Mouse (Mus musculus) G1E (cell line): Measurements from ENCODE around the gene Crip3. TPM values are rescaled to one million over a fixed set of nuclear protein-coding genes. Genes with fewer than 3 reads are reported as not detected.

ENCODE experiments used
- ATAC-seq: 2 replicates; pipeline ENCODE4 v1.8.0; 2016; ENCODE audit warnings: mild to moderate bottlenecking; ENCODE audit not compliant: insufficient number of reproducible peaks, poor library complexity, low FRiP score, severe bottlenecking; ENCODE audit errors: extremely low read depth
- DNase-seq: peaks from one replicate; pipeline ENCODE4 v3.0.0; 2012; ENCODE audit warnings: low spot score
- H3K27me3 ChIP-seq: 2 replicates; pipeline ENCODE4 v1.6.1; 2012; ENCODE audit warnings: mild to moderate bottlenecking, low read length, inconsistent platforms; ENCODE audit not compliant: insufficient read depth
- H3K36me3 ChIP-seq: replicated peaks from 2 replicates; pipeline ENCODE3; 2012; ENCODE audit warnings: mild to moderate bottlenecking, inconsistent platforms
- H3K4me1 ChIP-seq: 2 replicates; pipeline ENCODE4 v1.6.1; 2012; ENCODE audit warnings: low read depth, low read length, inconsistent platforms, mixed read lengths; ENCODE audit not compliant: insufficient read depth
- H3K4me3 ChIP-seq: 2 replicates; pipeline ENCODE4 v1.5.1; 2012; ENCODE audit warnings: low read depth, mild to moderate bottlenecking, inconsistent platforms, low read length, moderate library complexity, mixed read lengths
- H3K9me3 ChIP-seq: replicated peaks from 2 replicates; pipeline ENCODE4 v1.6.1; 2012; ENCODE audit warnings: inconsistent platforms
- CTCF ChIP-seq: IDR thresholded peaks from 2 replicates; pipeline ENCODE4 v1.5.1; 2012; ENCODE audit warnings: low read depth, low read length, inconsistent platforms, mixed read lengths
- GATA1 ChIP-seq: IDR thresholded peaks from 2 replicates; pipeline ENCODE4 v1.6.1; 2012; ENCODE audit warnings: borderline replicate concordance, low read length, inconsistent platforms, mixed read lengths
- GATA2 ChIP-seq: IDR thresholded peaks from 2 replicates; pipeline ENCODE4 v1.6.1; 2012; ENCODE audit warnings: low read depth, low read length, inconsistent platforms, borderline replicate concordance
- POLR2AphosphoS5 ChIP-seq: IDR thresholded peaks from 2 replicates; pipeline ENCODE4 v1.6.1; 2012; ENCODE audit warnings: low read depth, low read length, inconsistent platforms; ENCODE audit not compliant: insufficient replicate concordance
- TAL1 ChIP-seq: conservative IDR thresholded peaks from 2 replicates; pipeline ENCODE4 v1.6.1; 2012; ENCODE audit warnings: low read depth, low read length, inconsistent platforms, mixed read lengths
- polyA plus RNA-seq: library from polyadenylated mRNA; stranded (reverse); fragments of >175 nt; gene quantifications from 2 replicates; pipeline ENCODE4 v1.2.3, GENCODE M21; 2012
- total RNA-seq, 2 experiments: library from RNA; stranded (forward) in 1 of 2; stranded (reverse) in 1 of 2; fragments of 200-1000 nt in 1 of 2; fragments of >200 nt in 1 of 2; fragmentation: Nextera tagmentation in 1 of 2; gene quantifications; 2 replicates each; pipeline ENCODE4 v1.2.3; 2014 to 2017

The Crip3 gene
- total and polyA plus RNA-seq, 3 experiments = not detected

DNA sequence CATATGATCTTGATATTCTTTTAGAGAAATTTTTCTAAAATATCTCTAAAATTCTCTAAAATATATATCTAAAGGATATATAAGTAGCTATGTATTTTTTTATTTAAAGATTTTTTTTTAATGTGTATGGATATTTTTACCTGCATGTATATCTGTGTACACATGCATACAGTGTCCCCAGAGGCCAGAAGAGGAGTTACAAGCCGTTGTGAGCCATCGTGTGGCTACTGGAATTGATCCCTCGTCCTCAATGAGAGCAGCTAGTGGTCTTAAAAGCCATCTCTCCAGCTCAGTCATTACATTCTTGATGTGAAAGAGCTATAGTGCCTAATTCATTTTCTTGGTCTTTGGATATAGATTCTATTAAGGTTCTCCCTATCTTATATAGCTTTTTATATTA lies 20.2 kb upstream of the Crip3 start:
- ATAC-seq (no peak), DNase-seq (no peak)
- peaks cover 68% of the 10 kb centered on the region for H3K36me3 ChIP-seq

DNA sequence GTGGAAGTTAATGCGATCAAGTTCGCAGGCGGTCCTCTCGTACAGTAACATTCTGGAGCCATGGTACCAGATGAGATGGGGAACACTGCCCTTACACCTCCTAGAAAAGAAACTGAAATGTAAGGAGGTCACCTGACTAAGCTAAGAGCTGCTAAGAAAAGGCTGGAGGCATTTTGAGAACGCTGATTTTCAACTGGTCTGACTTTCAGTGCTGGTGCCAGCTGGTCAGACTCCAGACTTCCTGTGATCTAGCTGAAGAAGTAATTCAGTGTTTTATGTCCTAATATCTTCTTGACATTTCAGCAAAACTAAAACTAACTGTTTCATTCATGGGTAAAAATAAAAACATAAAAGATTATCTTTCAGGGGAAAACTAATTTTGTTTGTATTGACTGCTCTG lies 10.1 kb upstream of the Crip3 start:
- no peak for TF ChIP-seq GATA2
- no peak for TF ChIP-seq TAL1
- TF ChIP-seq GATA1 = no peak
- TF ChIP-seq CTCF = no peak
- no peak for TF ChIP-seq POLR2AphosphoS5
- ATAC-seq = no peak
- no peaks in the 10 kb centered on the region for H3K27me3 ChIP-seq
- no peak overlapping the region for H3K4me3 ChIP-seq
- no peaks in the 10 kb centered on the region for H3K9me3 ChIP-seq
- H3K36me3 ChIP-seq = peaks cover 7% of the 10 kb centered on the region
- no peaks in the 10 kb centered on the region for H3K4me1 ChIP-seq
- no peak for DNase-seq

More for the DNA sequence above, 20.2 kb upstream of the Crip3 start:
- Histone ChIP-seq H3K9me3 (no peaks in the 10 kb centered on the region), H3K27me3 (no peaks in the 10 kb centered on the region), H3K4me3 (no peak overlapping the region), H3K4me1 (no peaks in the 10 kb centered on the region)
- no peak for TF ChIP-seq GATA2
- 0 out of 2 replicates have a peak, but pooled peaks have one; percentile 10 for TF ChIP-seq CTCF
- no peak for TF ChIP-seq GATA1
- no peak for TF ChIP-seq POLR2AphosphoS5
- TF ChIP-seq TAL1 = no peak

- Histone ChIP-seq H3K9me3 (no peaks in the 10 kb centered on the region), H3K4me1 (no peaks in the 10 kb centered on the region), H3K27me3 (no peaks in the 10 kb centered on the region), H3K36me3 (peaks cover 3% of the 10 kb centered on the region), H3K4me3 (no peak overlapping the region)
- DNase-seq = no peak
- no peak for ATAC-seq
- TF ChIP-seq CTCF (no peak), POLR2AphosphoS5 (no peak), GATA2 (no peak), GATA1 (no peak), TAL1 (no peak)
Measured at GRCm38 (mm10) chr17:46419717-46420116, 9.0 kb upstream of the Crip3 start.

DNA sequence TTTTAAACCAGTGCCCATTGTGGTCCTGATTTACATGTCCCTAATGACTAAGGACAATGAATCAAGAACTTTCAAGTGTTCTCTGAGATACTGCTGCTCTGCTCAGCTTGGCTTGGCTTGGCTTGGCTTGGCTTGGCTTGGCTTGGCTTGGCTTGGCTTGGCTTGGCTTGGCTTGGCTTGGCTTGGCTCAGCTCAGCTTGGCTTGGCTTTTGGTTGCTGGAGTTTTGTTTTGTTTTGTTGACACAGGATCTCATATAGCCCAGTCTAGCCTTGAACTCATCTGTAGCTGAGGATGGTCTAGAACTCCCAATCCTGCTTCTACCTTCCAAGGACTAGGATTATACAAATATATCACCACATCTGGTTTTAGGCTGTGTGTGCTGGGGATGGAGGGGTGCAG lies 2.2 kb upstream of the Crip3 start:
- Histone ChIP-seq H3K27me3 (peaks cover 18% of the 10 kb centered on the region), H3K36me3 (no peaks in the 10 kb centered on the region), H3K4me3 (no peak overlapping the region), H3K4me1 (no peaks in the 10 kb centered on the region), H3K9me3 (no peaks in the 10 kb centered on the region)
- TF ChIP-seq GATA1 (no peak), GATA2 (no peak), CTCF (no peak), TAL1 (no peak), POLR2AphosphoS5 (no peak)
- DNase-seq (no peak), ATAC-seq (no peak)

DNA sequence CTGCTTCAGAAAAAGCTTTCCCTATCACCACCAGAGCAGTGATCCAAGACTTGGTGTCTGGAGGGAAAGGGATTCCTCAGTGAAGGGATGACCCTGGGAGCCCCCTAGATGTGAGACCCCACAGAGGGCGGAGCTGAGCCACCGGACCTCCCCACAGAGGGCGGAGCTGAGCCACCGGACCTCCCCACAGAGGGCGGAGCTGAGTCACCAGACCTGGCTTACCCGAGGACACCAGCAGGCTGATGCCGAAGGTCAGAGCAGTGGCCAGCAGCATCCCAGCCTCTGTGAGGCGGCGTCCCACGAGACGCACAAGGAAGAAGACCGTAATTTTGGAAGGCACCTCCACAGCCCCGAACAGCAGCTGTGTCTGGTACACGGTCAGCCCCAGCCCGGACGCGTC lies 4.9 kb downstream of the Crip3 start:
- DNase-seq = no peak
- H3K27me3 ChIP-seq = peaks cover 28% of the 10 kb centered on the region
- H3K36me3 ChIP-seq = no peaks in the 10 kb centered on the region
- no peak overlapping the region for H3K4me3 ChIP-seq
- no peaks in the 10 kb centered on the region for H3K9me3 ChIP-seq
- TF ChIP-seq CTCF (no peak), TAL1 (no peak), GATA1 (no peak), POLR2AphosphoS5 (no peak), GATA2 (no peak)
- ATAC-seq = no peak
- peaks cover 2% of the 10 kb centered on the region for H3K4me1 ChIP-seq

DNA sequence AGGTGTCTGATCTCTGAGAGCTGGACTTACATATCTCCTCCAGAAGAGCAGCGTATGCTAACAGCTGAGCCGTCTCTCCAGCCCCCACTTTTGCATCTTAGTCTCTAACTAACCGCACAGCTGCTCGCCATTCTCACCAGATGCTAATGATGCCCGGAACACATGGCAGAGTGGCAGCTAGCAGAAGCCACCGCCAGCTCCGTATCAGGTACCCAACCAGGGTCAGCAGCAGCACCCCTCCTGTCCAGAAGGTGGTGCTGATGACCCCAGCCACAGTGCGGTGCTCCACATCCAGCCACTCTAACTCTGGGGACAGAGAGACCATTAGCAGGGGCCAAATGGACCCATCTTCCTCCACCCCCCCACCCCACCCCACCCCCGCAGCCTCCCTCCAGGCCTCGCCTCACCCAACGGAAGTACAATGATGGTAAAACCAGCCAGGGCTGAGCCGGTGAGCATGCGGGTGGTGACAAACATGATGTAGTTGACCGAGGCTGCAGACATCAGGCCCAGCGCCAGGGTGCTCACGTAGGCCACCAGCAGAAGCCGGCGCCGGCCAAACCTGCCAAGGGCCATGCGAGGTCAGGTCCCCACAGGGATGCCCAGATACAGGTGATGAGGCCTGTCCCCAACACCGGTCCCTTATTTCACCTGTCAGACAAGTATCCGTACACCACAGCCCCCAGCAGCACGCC lies 8.1 kb downstream of the Crip3 start:
- Histone ChIP-seq H3K36me3 (no peaks in the 10 kb centered on the region), H3K9me3 (no peaks in the 10 kb centered on the region), H3K27me3 (peaks cover 10% of the 10 kb centered on the region; the same call in 1 of the 2 replicates), H3K4me1 (peaks cover 2% of the 10 kb centered on the region), H3K4me3 (no peak overlapping the region)
- DNase-seq (no peak), ATAC-seq (no peak)
- TF ChIP-seq TAL1 (no peak), CTCF (no peak), GATA2 (no peak), GATA1 (no peak), POLR2AphosphoS5 (no peak)
